Comparison of ENCODE assay signal across 27 mouse cellular contexts in genomic region chr11:84653481-84653880, GRCm38 (mm10).
DNase-seq lines count a peak whose midpoint lies in the region; ATAC-seq lines count a peak whose summit lies in the region.
"Had no signal": no experiment of that assay in that cellular context is flagged by ENCODE, and none has a peak within 500 bp of the region (broad histone marks: within the 10 kb centered on the region; RNA-seq: fewer than 3 reads in every experiment).

No protein-coding gene starts in this region.

- H3K9ac ChIP-seq in hindbrain, embryonic 11.5 days (ENCODE audit: low read depth, low read length): no peak overlapping the region
- H3K9ac ChIP-seq in hindbrain, embryonic 14.5 days: no peak overlapping the region
- H3K9ac ChIP-seq in neural tube, embryonic 15.5 days (replicated peaks): no peak overlapping the region
- H3K9ac ChIP-seq in neural tube, embryonic 11.5 days (ENCODE audit: low read length): no peak overlapping the region
- H3K9ac ChIP-seq: forebrain, embryonic 13.5 days; hindbrain, embryonic 15.5 days; limb, embryonic 13.5 days; lung, embryonic 15.5 days; neural tube, embryonic 12.5 days had no signal

- peak; percentile 55 for DNase-seq in hindbrain, embryonic 11.5 days (ENCODE audit: low spot score)
- no peak for DNase-seq in hindbrain, embryonic 14.5 days (ENCODE audit: low spot score)
- peak; percentile 56 for DNase-seq in neural tube, embryonic 10.5 days (ENCODE audit: extremely low spot score, low spot score)
- peak; percentile 12 for DNase-seq in hindlimb bud, embryonic 11.5 days (ENCODE audit: extremely low spot score, low read depth, low spot score)
- peak; percentile 42 for DNase-seq in neural tube, embryonic 11.5 days (ENCODE audit: low spot score)
- DNase-seq: adrenal gland, postnatal 36 days; cerebellum, adult 18-20 months; cerebellum, postnatal 10 days; gastrocnemius, postnatal 14 days; heart, postnatal 14 days; kidney, postnatal 14 days; layer of hippocampus, adult 9-11 months; right cerebral cortex, postnatal 4 days; thymus, adult 18-20 months; thymus, postnatal 4 days had no signal

- no peak for ATAC-seq in hindbrain, embryonic 11.5 days (ENCODE audit: low FRiP score)
- no peak for ATAC-seq in hindbrain, embryonic 14.5 days (ENCODE audit: low FRiP score)
- no peak for ATAC-seq in neural tube, embryonic 15.5 days (ENCODE audit: low FRiP score)
- ATAC-seq in neural tube, embryonic 11.5 days (ENCODE audit: insufficient read depth, low FRiP score, low TSS enrichment): no peak
- ATAC-seq in monocyte, adult 5-6 weeks (replicated peaks; ENCODE audit: insufficient number of reproducible peaks, low FRiP score, low TSS enrichment, poor library complexity, severe bottlenecking): no peak
- ATAC-seq in CD4-positive, CD25-positive, alpha-beta regulatory T cell, adult 4 months: no peak
- ATAC-seq: forebrain, embryonic 13.5 days; intestine, embryonic 16.5 days had no signal

- H3K27me3 ChIP-seq in hindbrain, embryonic 11.5 days (ENCODE audit: control insufficient read depth, insufficient read depth, low read length): no peaks in the 10 kb centered on the region; the same call in 1 of the 2 replicates
- H3K27me3 ChIP-seq in hindbrain, embryonic 14.5 days (ENCODE audit: control insufficient read depth, insufficient read depth, low read length): no peaks in the 10 kb centered on the region
- H3K27me3 ChIP-seq in neural tube, embryonic 15.5 days (replicated peaks): peaks cover 6% of the 10 kb centered on the region; the same call in 1 of the 2 replicates
- no peaks in the 10 kb centered on the region for H3K27me3 ChIP-seq in neural tube, embryonic 11.5 days (ENCODE audit: control insufficient read depth, insufficient read depth, low read length)
- H3K27me3 ChIP-seq: lung, embryonic 15.5 days; neural tube, embryonic 12.5 days had no signal

- H3K9me3 ChIP-seq in hindbrain, embryonic 11.5 days (ENCODE audit: control insufficient read depth, low read length): no peaks in the 10 kb centered on the region
- no peaks in the 10 kb centered on the region for H3K9me3 ChIP-seq in hindbrain, embryonic 14.5 days (ENCODE audit: control insufficient read depth, low read length)
- no peaks in the 10 kb centered on the region for H3K9me3 ChIP-seq in neural tube, embryonic 15.5 days (replicated peaks)
- H3K9me3 ChIP-seq in neural tube, embryonic 11.5 days (ENCODE audit: control insufficient read depth, low read length): no peaks in the 10 kb centered on the region
- H3K9me3 ChIP-seq: forebrain, embryonic 13.5 days; hindbrain, embryonic 15.5 days; limb, embryonic 13.5 days; lung, embryonic 15.5 days; neural tube, embryonic 12.5 days had no signal

- H3K27ac ChIP-seq in hindbrain, embryonic 11.5 days (ENCODE audit: low read depth, low read length): no peak overlapping the region
- no peak overlapping the region for H3K27ac ChIP-seq in hindbrain, embryonic 14.5 days
- H3K27ac ChIP-seq in neural tube, embryonic 15.5 days (replicated peaks): no peak overlapping the region
- no peak overlapping the region for H3K27ac ChIP-seq in neural tube, embryonic 11.5 days (ENCODE audit: low read depth, low read length)
- H3K27ac ChIP-seq: forebrain, embryonic 13.5 days; hindbrain, embryonic 15.5 days; limb, embryonic 13.5 days; lung, embryonic 15.5 days; neural tube, embryonic 12.5 days; stomach, postnatal 0 days had no signal

- no peaks in the 10 kb centered on the region for H3K36me3 ChIP-seq in hindbrain, embryonic 11.5 days (ENCODE audit: control insufficient read depth, insufficient read depth, low read length)
- H3K36me3 ChIP-seq in hindbrain, embryonic 14.5 days (replicated peaks; ENCODE audit: control insufficient read depth, insufficient read depth): no peaks in the 10 kb centered on the region
- no peaks in the 10 kb centered on the region for H3K36me3 ChIP-seq in neural tube, embryonic 15.5 days
- H3K36me3 ChIP-seq in neural tube, embryonic 11.5 days (ENCODE audit: control insufficient read depth, insufficient read depth, low read length): no peaks in the 10 kb centered on the region
- H3K36me3 ChIP-seq: hindbrain, embryonic 15.5 days; limb, embryonic 13.5 days; lung, embryonic 15.5 days; neural tube, embryonic 12.5 days had no signal

- no peak overlapping the region for H3K4me3 ChIP-seq in hindbrain, embryonic 11.5 days (ENCODE audit: low read depth, low read length)
- no peak overlapping the region for H3K4me3 ChIP-seq in hindbrain, embryonic 14.5 days (replicated peaks; ENCODE audit: low read length)
- no peak overlapping the region for H3K4me3 ChIP-seq in neural tube, embryonic 15.5 days (replicated peaks)
- H3K4me3 ChIP-seq in neural tube, embryonic 11.5 days (ENCODE audit: low read depth, low read length): no peak overlapping the region
- H3K4me3 ChIP-seq: erythroblast, embryonic 14.5 days; forebrain, embryonic 13.5 days; hindbrain, embryonic 15.5 days; limb, embryonic 13.5 days; lung, embryonic 15.5 days; neural tube, embryonic 12.5 days had no signal

- WGBS in hindbrain, embryonic 11.5 days: 28% methylated on average over 8 of the region's 8 CpGs
- 30% methylated on average over 8 of the region's 8 CpGs for WGBS in hindbrain, embryonic 14.5 days
- 31% methylated on average over 8 of the region's 8 CpGs for WGBS in neural tube, embryonic 15.5 days
- WGBS in neural tube, embryonic 11.5 days: 33% methylated on average over 8 of the region's 8 CpGs

- H3K4me1 ChIP-seq in hindbrain, embryonic 11.5 days (replicated peaks; ENCODE audit: control insufficient read depth, insufficient read depth, low read length): no peaks in the 10 kb centered on the region
- H3K4me1 ChIP-seq in hindbrain, embryonic 14.5 days (replicated peaks; ENCODE audit: control insufficient read depth, insufficient read depth, low read length): no peaks in the 10 kb centered on the region
- H3K4me1 ChIP-seq in neural tube, embryonic 15.5 days: no peaks in the 10 kb centered on the region
- H3K4me1 ChIP-seq in neural tube, embryonic 11.5 days (ENCODE audit: control insufficient read depth, insufficient read depth, low read length): no peaks in the 10 kb centered on the region
- H3K4me1 ChIP-seq: forebrain, embryonic 13.5 days; hindbrain, embryonic 15.5 days; limb, embryonic 13.5 days; lung, embryonic 15.5 days had no signal

- no peak overlapping the region for H3K4me2 ChIP-seq in hindbrain, embryonic 11.5 days (replicated peaks; ENCODE audit: low read depth, low read length)
- H3K4me2 ChIP-seq in hindbrain, embryonic 14.5 days (replicated peaks): no peak overlapping the region
- no peak overlapping the region for H3K4me2 ChIP-seq in neural tube, embryonic 15.5 days
- no peak overlapping the region for H3K4me2 ChIP-seq in neural tube, embryonic 11.5 days (ENCODE audit: low read depth)
- H3K4me2 ChIP-seq: forebrain, embryonic 13.5 days; hindbrain, embryonic 15.5 days; limb, embryonic 13.5 days; liver, embryonic 11.5 days; lung, embryonic 15.5 days; neural tube, embryonic 12.5 days had no signal
